Mouse (Mus musculus) frontal cortex, adult 2 months (tissue): ENCODE results near the gene Gm20388. TPM values are rescaled to one million over a fixed set of nuclear protein-coding genes. Genes with fewer than 3 reads are reported as not detected.

ENCODE experiments used
- DNase-seq, 2 experiments: peaks; one replicate each; pipeline ENCODE4 v3.0.0; 2022; ENCODE audit warnings: low spot score in 1 of 2; ENCODE audit errors: extremely low spot score in 1 of 2
- polyA plus RNA-seq: library from polyadenylated mRNA; depleted of rRNA; stranded (reverse); fragments of >200 nt; gene quantifications from 2 replicates; pipeline ENCODE4 v1.2.3, GENCODE M21; 2012

Gm20388 gene
- polyA plus RNA-seq, 1 experiment = 22.2 TPM

DNA sequence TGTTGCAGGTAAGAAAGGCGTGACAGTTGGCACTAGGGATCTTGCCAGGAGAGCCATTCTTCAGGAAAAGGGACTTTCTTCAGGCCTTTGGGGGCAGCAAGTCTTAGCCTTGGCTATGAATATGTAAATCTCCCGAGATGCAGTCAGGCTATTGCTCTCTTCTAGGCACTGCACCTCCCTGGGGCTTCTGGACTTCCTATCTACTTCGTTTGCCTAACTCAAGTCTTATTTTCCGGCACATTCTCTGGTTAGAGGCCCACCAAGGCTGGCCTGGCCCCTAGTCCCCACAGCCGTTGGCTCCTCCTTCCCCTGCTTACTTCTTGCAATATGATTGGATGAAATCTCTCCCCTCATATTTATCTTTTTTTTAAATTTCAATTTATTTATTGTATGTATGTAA is 4178.4 kb downstream of the Gm20388 start:
- DNase-seq = no peak

DNA sequence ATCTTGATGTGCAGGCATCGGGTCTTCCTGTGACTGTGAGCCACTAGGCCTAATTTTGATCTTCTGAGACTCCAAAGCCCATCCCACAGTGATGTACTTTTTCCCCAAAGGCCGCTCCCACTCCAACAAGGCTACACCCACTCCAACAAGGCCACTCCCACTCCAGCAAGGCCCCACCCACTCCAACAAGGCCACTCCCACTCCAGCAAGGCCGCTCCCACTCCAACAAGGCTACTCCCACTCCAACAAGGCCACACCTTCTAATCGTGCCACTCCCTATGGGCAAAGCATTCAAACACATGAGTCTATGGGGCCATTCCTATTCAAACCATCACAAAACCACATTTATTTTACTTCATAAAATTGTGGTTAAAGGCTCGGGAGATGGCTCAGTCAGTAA is 4179.8 kb downstream of the Gm20388 start:
- DNase-seq = no peak

DNA sequence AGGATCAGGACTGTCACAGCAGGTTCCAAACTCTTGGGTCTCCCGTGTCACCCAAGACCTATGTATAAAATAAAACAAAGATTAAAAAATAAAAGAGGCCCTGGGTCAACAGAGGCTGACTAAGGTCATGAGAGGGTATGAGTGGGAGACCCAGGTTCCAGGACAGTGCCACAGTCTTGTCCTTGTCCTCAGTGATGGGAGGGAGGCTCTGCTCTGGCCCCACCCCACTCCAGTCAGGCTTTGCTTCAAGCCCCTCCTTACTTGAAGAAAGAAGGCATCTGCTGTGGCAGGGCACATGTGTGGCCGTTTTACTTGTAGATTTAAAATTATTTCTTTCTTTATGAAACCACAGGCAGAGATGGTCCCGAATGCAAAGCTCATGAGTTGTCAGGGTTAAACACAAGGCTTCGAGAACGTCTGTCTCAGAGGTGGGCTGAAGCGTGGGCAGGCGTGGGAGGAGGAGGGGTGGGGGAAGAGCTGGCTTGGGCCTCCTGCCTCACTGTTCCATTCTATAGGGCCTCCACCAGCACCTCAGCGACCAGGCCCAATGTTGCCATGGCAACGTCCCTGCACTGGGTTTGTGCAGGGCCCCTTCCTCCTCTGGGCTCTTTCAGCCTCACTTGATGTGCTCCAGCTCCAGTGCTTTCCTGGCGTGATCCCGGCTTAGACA is 4188.4 kb downstream of the Gm20388 start:
- peak in 1 of 2 experiments; percentile 26 for DNase-seq

DNA sequence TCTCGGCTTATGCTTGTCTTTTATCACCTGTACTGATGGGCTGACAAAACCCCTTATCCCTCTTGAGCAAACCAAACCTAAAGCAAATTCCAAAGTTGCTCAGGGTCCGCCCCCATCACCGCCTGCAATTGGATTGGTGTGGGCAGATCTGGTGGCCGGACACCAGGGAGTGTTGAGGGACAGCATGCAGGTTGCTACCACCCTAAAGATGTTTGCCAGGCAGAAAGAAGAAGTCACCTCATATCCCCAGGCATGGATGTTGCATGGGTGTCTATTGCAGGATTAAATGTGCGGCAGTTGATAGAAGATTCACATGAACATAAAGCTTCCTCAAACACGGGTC is 4189.0 kb downstream of the Gm20388 start:
- DNase-seq = no peak

DNA sequence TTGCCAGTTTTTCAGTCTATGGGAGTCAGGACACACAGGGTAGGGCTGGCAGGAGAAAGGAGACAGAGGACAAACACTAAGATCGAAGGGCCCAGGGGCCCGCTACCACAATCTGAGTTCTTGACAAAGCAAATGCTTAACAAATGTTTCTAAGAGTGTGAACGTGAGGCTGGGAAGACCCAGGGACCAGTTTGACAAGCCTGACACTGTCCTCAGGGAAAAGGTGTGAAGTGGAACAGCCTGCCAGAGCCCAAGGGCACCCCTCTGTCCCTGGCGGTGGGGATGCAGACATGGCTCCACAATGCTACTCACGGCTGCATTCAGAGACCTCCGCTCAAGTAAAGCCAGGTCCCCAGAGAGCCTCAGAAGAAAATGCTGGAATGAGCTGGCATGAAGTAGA is 4195.2 kb downstream of the Gm20388 start:
- DNase-seq = no peak

DNA sequence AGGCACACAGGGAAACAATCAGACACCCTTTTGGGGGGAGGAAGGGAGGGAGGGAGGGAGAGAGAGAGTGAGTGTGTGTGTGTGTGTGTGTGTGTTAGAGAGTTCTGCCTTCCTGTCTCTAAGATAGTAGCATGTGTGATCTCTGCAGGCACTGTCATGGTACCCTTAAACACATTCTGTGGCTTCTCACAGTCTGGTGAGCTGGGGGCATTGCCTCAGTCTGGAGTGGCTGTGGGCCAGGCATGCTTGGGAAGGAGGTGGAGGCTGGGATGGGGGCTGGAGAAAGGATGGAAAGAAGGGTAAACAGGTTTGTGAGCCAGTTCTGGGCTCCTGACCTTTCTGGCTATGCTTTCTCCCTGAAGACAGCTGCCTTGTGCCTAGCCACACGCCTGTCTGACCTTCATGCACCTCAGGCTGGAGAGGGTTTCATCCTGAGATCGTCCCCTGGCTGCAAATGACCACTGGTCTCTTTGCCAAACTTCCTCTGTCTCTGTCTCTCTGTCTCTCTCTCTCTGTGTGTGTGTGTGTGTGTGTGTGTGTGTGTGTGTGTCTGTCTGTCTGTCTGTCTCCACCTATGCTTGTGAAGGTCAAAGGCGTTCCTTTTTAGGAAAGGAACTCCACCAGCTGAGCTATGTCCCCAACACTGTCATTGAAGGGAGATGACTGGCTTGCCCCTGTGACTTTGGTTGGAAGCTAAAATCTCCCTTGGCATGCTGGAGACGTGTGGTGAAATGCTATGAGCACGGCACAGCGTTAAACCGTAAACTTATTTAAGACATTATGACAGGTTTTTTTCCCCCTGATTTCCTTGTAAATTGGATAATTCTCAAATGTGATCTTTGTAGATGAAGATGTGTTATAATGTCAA is 4195.9 kb downstream of the Gm20388 start:
- no peak for DNase-seq

DNA sequence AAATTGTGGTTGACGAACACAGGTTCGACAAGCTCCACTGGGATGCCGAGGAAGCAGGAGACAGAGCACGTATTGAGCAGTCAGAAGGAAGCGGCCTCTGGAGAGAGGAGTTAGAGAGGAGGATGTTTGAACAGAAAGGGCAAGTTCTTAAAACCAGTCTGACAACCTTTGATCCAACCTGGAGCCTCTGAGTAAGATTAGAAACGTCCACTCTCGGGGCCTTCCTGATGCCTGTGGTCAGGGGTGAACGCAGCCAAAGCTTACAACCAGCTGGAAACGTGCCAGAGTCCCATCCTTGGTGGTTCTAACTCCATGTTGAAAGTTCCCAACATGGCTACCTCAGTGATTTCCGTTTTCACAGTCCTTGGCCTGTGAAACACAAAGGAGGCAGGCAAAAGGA is 4202.5 kb downstream of the Gm20388 start:
- DNase-seq = no peak

DNA sequence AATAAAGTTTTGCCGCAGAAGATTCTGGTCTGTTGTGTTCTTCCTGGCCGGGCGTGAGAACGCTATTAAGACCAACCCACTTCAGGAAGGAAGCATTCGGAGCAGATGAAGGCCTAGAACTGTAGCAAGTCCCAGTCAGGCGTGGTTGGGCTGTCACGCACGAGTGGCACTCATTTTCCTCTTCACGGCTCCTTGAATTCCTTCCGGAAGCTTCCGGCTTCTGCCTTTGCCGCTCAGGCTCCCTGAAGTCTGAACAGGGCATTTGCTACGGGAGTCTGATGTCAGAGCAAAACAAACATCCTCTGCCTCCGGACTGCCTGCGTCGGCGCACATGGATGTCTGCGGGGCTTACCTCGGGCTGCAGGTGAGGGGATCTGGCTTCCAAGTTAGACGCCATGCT is 4214.6 kb downstream of the Gm20388 start:
- no peak for DNase-seq

DNA sequence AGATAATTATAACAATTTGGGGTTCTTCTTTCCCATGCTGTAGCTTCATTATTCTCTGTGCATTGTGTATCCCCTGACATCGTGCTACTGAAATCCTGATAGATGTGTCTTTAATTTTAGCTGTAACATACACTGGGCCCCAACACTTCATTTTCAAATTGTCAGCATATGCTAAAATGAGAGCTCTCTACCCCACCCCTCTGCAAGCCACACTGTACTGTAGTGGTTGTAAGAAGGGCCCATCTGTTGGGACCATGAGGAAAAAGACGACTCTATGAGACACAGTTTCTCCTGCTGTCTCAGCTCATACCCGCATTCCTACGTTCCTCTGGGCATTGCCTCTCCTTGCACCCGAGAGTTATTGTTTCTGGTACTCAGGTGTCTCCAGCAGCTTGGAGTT is 4226.6 kb downstream of the Gm20388 start:
- DNase-seq = no peak

DNA sequence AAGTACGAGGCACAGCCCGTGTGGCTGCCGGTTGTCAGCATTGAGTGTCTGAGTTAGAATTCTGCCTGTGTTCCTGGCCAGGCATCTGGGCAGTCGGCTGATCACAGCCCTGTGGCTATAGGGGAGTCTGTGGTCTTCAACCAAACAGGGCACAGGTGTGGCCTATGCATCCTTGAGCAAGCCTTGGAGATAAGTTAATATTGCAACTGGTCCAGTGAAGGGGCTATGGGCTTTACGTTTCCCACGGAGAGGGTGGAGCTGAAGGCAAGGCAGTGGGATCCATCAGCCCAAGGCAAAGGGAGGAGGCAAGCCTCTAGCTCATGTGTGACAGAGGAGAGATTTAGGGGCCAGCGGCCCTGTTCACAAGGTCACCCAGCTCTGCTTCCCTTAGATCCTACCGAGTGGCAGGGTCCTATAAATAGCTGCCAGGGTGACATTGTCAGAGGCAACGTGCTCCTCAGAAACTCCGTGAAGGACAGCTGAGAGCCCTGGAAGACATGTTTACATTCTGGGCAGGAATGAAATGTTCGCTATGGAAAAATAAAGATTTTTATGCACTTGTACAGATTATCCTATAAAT is 4229.7 kb downstream of the Gm20388 start:
- DNase-seq = no peak

DNA sequence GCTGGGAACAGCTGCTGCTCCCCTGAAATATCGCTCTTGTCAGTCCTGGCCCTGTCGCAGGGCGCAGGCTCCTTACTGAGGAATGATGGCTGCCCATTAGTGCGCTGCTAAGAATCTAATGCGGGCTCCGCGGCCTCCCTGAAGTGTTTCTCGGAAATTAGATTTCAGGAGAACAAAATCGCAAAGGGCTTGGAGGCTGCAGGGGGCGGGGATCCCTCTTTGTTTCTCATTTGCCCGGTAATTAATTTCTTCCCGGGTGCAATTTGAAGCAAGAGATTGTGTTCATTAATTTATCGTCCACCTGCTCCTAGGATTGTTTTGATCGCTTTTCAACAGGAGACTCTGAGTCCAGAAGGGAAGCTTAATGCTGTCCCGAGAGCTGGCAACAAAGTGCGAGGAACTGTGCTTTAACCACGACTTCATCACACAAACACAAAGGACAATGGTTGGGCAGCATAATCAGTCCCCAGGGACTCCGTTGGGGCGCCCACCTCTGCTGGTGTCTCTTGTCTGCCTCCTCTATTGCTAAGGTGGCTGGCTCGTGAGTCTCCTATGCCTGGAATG is 4230.3 kb downstream of the Gm20388 start:
- DNase-seq = no peak

DNA sequence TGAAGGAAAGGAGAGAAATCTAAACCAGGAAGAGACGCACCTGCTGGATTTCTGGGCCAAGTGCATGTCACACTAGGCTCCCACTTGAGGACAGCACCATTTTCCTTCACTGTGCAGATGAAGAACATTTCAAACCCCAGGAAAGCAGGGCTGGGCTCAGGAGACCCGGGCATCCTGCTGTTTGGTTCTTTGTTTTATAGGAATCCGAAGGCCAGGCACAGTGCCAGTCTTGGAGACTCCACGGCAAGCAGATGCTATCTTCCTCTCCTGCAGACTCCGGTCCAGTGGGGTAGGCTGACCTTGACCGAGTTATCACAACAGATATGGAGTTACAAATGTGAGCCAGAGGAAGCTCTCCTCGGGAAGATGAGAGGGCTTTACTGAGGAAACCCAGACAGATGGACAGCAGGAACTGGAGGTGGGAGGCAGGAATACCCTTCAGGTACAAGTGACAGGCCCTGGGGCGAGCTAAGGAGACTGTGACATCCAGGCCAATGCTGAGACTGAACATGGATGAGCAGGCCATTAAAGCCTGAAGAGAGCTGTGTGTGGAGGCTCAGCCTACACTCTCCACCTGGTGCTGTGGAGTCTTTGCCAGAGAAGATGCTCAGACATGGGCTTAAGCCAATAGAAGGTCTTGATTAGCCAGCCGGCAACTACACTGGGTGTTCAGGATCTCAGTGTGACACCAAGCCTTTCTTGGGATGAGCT is 4231.2 kb downstream of the Gm20388 start:
- peak in 1 of 2 experiments; percentile 49 for DNase-seq

DNA sequence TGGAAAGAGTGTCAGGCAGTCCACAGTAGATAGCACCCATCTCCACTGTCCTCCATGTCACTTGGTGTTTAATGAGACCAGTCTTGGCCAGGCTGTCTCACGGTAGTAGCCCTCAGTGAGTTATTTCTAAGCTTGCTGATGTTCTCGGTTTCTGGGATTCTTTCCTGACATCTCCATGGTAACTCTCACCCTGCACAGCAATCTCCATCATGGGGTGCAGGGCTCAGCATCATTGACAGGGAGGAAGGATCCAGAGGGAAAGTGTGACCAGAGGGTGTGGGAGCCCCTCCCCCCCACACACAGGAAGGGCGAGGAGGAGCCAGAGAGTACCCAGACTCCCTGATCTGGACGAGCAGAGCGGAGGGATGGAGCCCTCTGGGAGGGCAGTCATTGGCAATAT is 4232.4 kb downstream of the Gm20388 start:
- no peak for DNase-seq

DNA sequence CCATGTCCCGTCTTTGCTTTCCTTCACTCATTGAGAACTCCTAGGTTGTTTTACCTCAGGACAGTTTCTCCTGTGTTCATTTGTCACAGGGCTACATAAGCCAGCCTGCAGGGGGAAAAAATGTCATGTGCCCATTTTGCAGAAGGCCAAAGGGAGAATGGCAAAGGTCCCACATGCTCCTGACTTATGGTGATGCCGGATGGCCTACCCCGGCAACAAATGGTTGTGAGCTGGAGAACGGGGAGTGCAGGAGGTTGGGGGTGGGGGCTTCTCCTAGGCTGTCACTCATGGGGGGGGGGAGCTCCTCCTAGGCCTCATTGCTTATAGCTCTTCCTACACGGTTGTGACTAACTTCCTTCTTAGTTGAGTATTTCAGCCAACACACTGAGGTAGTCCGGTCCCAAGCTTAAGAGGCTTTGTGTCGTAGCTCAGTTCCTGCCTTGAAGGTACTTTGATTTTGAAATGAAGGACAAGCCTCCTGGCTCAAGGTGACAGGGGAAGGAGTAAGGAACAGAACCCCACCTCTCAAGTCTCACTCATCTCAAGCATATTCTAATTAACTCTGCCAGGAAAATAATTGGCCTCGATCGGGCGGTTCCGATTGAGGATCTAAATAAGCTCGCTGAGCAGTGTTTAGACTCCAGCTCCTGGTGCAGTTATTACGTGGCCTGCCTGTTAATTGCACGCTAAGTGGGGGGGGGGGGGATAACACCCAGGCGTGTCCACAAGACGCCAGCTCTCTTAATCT is 4233.4 kb downstream of the Gm20388 start:
- DNase-seq = no peak

DNA sequence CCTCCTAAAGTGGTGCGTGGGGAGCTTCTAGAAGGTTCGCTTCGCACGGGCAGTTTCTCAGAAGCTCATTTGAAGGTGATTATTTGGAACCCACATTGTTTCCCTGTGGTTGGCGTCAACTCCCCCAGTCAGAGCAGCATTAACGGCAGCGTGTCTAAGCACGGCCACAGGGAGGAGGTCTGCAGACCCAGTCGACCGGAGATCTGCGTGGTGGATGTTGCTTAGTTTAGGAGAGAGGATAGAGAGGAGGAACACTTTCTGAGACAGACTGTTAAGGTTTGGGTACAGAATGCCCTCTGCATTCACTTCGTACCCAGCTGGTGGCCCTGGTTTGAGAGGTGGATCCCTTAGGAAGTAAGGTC is 4234.0 kb downstream of the Gm20388 start:
- no peak for DNase-seq

DNA sequence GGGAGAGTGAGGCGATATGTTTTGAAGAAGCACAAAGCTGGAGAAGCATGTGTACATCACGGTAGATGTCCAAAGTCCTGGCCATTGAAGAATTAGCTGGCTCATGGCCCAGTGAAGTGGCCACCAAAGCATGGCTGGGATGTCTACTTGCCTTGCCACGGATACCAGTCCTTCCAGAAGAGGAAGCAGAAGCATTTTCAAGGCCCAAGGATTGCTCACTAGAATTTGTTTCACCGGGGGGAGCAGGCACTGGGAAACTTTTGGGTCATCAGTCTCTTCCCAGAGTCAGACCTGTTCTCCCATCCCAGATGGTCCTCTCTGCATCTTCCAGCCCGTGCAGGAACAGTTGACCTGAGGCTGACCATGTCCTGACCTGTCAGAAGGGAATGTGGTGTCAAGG is 4235.6 kb downstream of the Gm20388 start:
- DNase-seq = no peak

DNA sequence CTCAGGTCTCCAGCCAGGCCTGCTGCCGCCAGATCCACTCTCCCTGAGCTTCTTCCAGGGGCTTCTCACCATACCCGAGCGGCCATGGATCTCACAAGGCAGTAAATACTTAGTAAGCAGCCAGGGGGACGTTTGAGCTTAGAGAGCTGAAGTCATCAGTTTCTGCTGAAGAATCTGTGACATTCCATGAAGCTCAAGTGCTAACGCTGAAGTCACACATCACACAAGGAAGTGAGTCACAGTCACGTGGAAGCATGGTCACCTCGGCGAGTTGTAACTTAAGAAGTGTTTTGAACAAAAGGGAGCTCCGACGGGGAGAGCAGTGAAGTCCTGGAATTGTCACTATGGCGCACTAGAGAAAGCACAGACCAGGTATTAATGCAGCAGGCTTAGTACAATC is 4239.4 kb downstream of the Gm20388 start:
- DNase-seq = no peak

DNA sequence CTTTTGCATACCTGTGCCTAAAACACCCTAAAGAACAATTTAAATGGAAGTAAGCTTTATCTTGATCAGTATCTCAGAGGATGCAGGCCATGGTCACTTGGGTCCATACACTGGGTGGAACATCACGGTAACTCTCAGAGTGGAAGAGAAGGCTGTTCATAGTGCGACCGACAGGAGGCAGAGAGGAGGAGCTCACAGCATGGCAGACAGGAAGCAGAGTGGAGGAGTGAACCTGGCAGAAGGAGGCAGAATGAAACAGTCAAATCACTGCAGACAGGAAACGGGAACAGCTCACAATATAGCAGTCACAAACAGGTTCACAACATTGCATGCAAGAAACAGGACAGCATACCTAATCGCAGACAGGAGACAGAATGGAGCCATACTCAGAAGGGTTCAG is 4239.9 kb downstream of the Gm20388 start:
- no peak for DNase-seq

DNA sequence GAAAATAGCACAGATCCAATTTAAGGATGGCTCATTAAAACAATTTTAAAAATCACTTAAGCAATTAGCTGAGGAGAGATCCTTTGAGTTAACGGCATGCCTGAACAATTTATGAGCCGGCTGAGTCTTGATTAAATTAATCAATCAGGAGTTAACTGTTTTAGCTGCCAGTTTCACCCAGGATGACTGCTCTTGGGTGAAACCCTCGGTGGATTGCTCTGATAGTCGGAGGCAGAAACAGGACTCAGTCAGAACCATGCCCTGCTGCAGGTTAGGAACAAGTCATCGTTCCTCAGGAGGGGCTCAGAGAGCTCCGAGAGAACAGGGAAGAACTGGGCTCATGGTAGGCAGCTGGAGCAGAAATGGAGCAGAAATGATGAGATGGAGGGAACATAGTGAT is 4241.2 kb downstream of the Gm20388 start:
- DNase-seq = no peak

DNA sequence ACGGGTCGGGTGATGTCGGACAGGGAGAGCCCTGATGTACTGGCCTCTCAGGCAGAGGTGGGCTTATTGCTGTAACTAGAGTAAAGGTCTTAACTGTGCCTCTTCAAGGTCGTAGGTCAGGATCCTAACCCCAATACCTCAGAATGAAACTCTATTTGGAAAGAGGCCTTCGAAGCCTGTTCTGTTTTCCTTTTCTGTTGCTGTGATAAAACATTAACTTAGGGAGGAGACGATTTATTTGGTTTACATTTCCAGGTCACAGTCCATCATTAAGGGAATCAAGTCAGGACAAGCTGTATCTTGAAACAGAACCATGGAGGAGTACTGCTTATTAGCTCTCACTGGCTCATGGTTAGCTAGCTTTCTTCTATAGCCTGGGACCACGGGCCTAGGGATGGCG is 4242.1 kb downstream of the Gm20388 start:
- DNase-seq = no peak
